7 mouse cellular contexts compared by ENCODE assay signal in the genomic region with DNA sequence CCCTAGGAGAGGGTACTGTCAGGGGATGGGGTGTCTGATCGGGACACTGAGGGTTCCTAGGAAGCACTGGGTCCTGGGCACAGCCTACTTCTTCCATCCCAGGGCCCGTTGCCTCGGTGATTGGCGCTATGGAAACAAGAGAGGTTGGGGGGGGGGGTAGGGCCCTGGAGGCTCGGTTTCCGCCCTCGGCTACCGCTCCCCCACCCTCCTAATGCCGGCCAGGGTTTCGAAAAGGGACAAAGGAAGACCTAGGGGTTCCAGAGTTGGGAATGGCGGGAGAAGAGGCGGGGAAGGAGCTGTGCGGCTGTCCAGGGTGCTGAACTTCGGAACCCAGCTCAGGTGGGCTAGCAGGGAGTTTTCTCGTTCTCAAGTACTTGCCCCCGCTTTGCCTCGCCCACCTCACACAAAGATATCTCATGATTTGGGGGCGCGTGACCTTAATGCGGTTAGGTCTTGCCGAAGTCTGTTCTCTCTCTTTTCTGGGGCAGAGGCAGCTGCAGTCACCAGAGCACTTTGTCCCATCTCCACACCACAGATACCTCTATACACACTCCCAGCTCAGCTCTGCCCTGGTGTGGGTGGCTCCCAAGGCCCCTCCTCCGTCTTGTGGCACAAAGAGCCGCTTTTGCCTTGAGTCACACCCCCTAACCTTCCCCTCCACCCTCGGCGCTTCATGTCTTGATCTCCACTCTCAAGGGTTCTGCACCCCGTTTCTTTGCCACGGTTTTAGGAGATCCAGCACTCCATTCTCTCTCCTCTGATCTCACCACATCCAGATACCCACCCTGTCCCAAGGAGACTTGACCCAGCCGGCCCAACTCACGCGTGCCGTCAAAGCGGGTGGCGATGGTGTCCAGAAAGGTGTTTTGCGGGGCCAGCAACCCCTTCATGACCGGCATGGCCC. TPM values are rescaled to one million over a fixed set of nuclear protein-coding genes. Genes with fewer than 3 reads are reported as not detected.
DNase-seq lines count a peak whose midpoint lies in the region; ATAC-seq lines count a peak whose summit lies in the region.

No protein-coding gene starts in this region.

- no peak overlapping the region for H3K9ac ChIP-seq in liver, embryonic 11.5 days (ENCODE audit: low read depth, low read length)

- ATAC-seq in liver, embryonic 11.5 days (replicated peaks; ENCODE audit: low FRiP score): 0 out of 2 replicates have a peak, but pooled peaks have one; percentile 33

- H3K27ac ChIP-seq in hindbrain, embryonic 10.5 days: peak overlapping the region; percentile 81
- no peak overlapping the region for H3K27ac ChIP-seq in liver, embryonic 11.5 days (ENCODE audit: low read depth, low read length)

- no peaks in the 10 kb centered on the region for H3K36me3 ChIP-seq in hindbrain, embryonic 10.5 days
- no peaks in the 10 kb centered on the region for H3K36me3 ChIP-seq in liver, embryonic 11.5 days (ENCODE audit: control insufficient read depth, insufficient read depth, low read length)

- under 1% methylated on average over 35 of the region's 35 CpGs for WGBS in hindbrain, embryonic 10.5 days
- 2% methylated on average over 35 of the region's 35 CpGs for whole genome bisulfite sequencing in liver, embryonic 11.5 days

- peak overlapping the region; percentile 79 for H3K4me2 ChIP-seq in liver, embryonic 11.5 days

- no peaks in the 10 kb centered on the region for H3K9me3 ChIP-seq in hindbrain, embryonic 10.5 days
- no peaks in the 10 kb centered on the region for H3K9me3 ChIP-seq in liver, embryonic 11.5 days (ENCODE audit: control insufficient read depth, low read length)

- peaks cover 30% of the 10 kb centered on the region for H3K4me1 ChIP-seq in hindbrain, embryonic 10.5 days (replicated peaks)
- H3K4me1 ChIP-seq in liver, embryonic 11.5 days (replicated peaks; ENCODE audit: control insufficient read depth, insufficient read depth, low read length): peaks cover 10% of the 10 kb centered on the region

- DNase-seq in urinary bladder, postnatal 14 days (ENCODE audit: low spot score): peak; percentile 47
- no peak for DNase-seq in urinary bladder, adult 2 months (ENCODE audit: low spot score)
- DNase-seq in embryo, embryonic 11 days: peak; percentile 82
- DNase-seq in hindbrain, embryonic 10.5 days (ENCODE audit: low spot score): peak; percentile 79
- peak; percentile 75 for DNase-seq in liver, embryonic 11.5 days (ENCODE audit: low spot score)
- DNase-seq in naive thymus-derived CD4-positive, alpha-beta T cell, adult 2 months (ENCODE audit: low read depth): peak; percentile 64
- no peak for DNase-seq in cerebellum, postnatal 25 days

- H3K27me3 ChIP-seq in hindbrain, embryonic 10.5 days (ENCODE audit: insufficient read depth, poor library complexity, severe bottlenecking): peaks cover 62% of the 10 kb centered on the region
- peaks cover 66% of the 10 kb centered on the region for H3K27me3 ChIP-seq in liver, embryonic 11.5 days (replicated peaks; ENCODE audit: control insufficient read depth, insufficient read depth, low read length)

- H3K4me3 ChIP-seq in hindbrain, embryonic 10.5 days: peak overlapping the region; percentile 60
- H3K4me3 ChIP-seq in liver, embryonic 11.5 days (ENCODE audit: low read depth, low read length): peak overlapping the region; percentile 44

RNA-seq across cellular contexts. Expression of gene Kcnh4, which starts 0.8 kb away (rescaled TPM):
- 0.01 and 0.04 TPM in 2 replicates for polyA plus RNA-seq in urinary bladder, adult 2 months (2012; rRNA removed)
- 1.5 and 4.4 TPM in 2 replicates for polyA plus RNA-seq in hindbrain, embryonic 10.5 days (2016; fragmentation: Nextera tagmentation; extraction: Ambion mirVana)
- not detected in 2 replicates for polyA plus RNA-seq in liver, embryonic 11.5 days (2014; fragmentation: Nextera tagmentation; extraction: Ambion mirVana)

RNA-seq across cellular contexts. Expression of gene Hcrt, which starts 3.8 kb away (rescaled TPM):
- polyA plus RNA-seq in urinary bladder, adult 2 months (2012; rRNA removed): 0.15 TPM in 1 of 2 replicates, not detected in the other
- polyA plus RNA-seq in hindbrain, embryonic 10.5 days (2016; fragmentation: Nextera tagmentation; extraction: Ambion mirVana): not detected in 2 replicates
- polyA plus RNA-seq in liver, embryonic 11.5 days (2014; fragmentation: Nextera tagmentation; extraction: Ambion mirVana): not detected in 2 replicates

RNA-seq across cellular contexts. Expression of gene Ghdc, which starts 11.8 kb away (rescaled TPM):
- 16.7 and 20.5 TPM in 2 replicates for polyA plus RNA-seq in urinary bladder, adult 2 months (2012; rRNA removed)
- polyA plus RNA-seq in hindbrain, embryonic 10.5 days (2016; fragmentation: Nextera tagmentation; extraction: Ambion mirVana): 3.9 and 4.3 TPM in 2 replicates
- polyA plus RNA-seq in liver, embryonic 11.5 days (2014; fragmentation: Nextera tagmentation; extraction: Ambion mirVana): 3.1 and 3.8 TPM in 2 replicates

RNA-seq across cellular contexts. Expression of gene Rab5c, which starts 20.9 kb away (rescaled TPM):
- polyA plus RNA-seq in urinary bladder, adult 2 months (2012; rRNA removed): 148 and 160 TPM in 2 replicates
- 16.8 and 37.2 TPM in 2 replicates for polyA plus RNA-seq in hindbrain, embryonic 10.5 days (2016; fragmentation: Nextera tagmentation; extraction: Ambion mirVana)
- polyA plus RNA-seq in liver, embryonic 11.5 days (2014; fragmentation: Nextera tagmentation; extraction: Ambion mirVana): 51.2 TPM in 2 replicates

RNA-seq across cellular contexts. Expression of gene Hspb9, which starts 45.3 kb away (rescaled TPM):
- 0.11 and 0.37 TPM in 2 replicates for polyA plus RNA-seq in urinary bladder, adult 2 months (2012; rRNA removed)
- polyA plus RNA-seq in hindbrain, embryonic 10.5 days (2016; fragmentation: Nextera tagmentation; extraction: Ambion mirVana): 0.25 and 0.35 TPM in 2 replicates
- polyA plus RNA-seq in liver, embryonic 11.5 days (2014; fragmentation: Nextera tagmentation; extraction: Ambion mirVana): 0.27 and 0.30 TPM in 2 replicates

Comparison
In these comparisons a context has a peak if more than half of its experiments do, and no peak if none do; other contexts are left out.
1. DNase-seq: peak in urinary bladder, postnatal 14 days (single experiment), embryo, embryonic 11 days (single experiment), hindbrain, embryonic 10.5 days (single experiment), liver, embryonic 11.5 days (single experiment) and naive thymus-derived CD4-positive, alpha-beta T cell, adult 2 months (single experiment); none in urinary bladder, adult 2 months (single experiment) and cerebellum, postnatal 25 days (0 of 2).